Mouse (Mus musculus): ENCODE data around the gene Ptov1.

Gene Ptov1

GRCm38 (mm10) chr7:44814423-44814822, 55.2 kb downstream of the Ptov1 start:
- DNase-seq (ENCODE audit: low spot score): no peak

GRCm38 (mm10) chr7:44813985-44814384, 55.6 kb downstream of the Ptov1 start:
- DNase-seq (ENCODE audit: low spot score): no peak
